Mouse (Mus musculus) gastrocnemius, adult 18-20 months (tissue): ENCODE measurements around the gene Olfr108. TPM values are rescaled to one million over a fixed set of nuclear protein-coding genes. Genes with fewer than 3 reads are reported as not detected.

Source experiments
- DNase-seq: peaks from one replicate; pipeline ENCODE4 v3.0.0; 2021; ENCODE audit warnings: low spot score
- long read RNA-seq, 2 experiments: library from polyadenylated mRNA; stranded (forward); transcript quantifications; one replicate each; pipeline ENCODE4 v2.0.0; 2021
- total RNA-seq, 2 experiments: library from RNA; stranded (reverse); gene quantifications; 2 replicates each; pipeline ENCODE4 v1.2.3; 2021

Gene Olfr108
- not detected for total RNA-seq
- long read RNA-seq, experiment 1, result 0 reads
- long read RNA-seq, experiment 2, result 0 reads

GRCm38 (mm10) chr17:37445180-37445579 lies at the start of gene Olfr108:
Gene Olfr108, plus strand, starts transcription at chr17:37445480.
- DNase-seq, result no peak

- no peak for DNase-seq
Measured at GRCm38 (mm10) chr17:37398926-37399325, 46.4 kb upstream of the Olfr108 start, which contains the start of gene Olfr107. Gene Olfr107, plus strand, starts transcription at chr17:37399226.

GRCm38 (mm10) chr17:37413380-37413779 lies 31.9 kb upstream of the Olfr108 start:
- DNase-seq, result no peak

GRCm38 (mm10) chr17:37458616-37459015 lies 13.3 kb downstream of the Olfr108 start, which contains the start of gene Olfr109:
Gene Olfr109, plus strand, starts transcription at chr17:37458916.
- DNase-seq, result no peak

- DNase-seq, result no peak
Measured at GRCm38 (mm10) chr17:37483452-37483851, 38.2 kb downstream of the Olfr108 start, which contains the start of gene H2-M2. Gene H2-M2, minus strand, starts transcription at chr17:37483552.

GRCm38 (mm10) chr17:37491930-37492518 lies 46.7 kb downstream of the Olfr108 start, which contains the start of gene Olfr110:
Gene Olfr110, plus strand, starts transcription at chr17:37492468.
- no peak for DNase-seq

Other genes with a start within 250 kb of the Olfr108 start
- gene Olfr94, start 244.5 kb upstream of the Olfr108 start, total RNA-seq, result not detected
- gene Olfr95, start 232.4 kb upstream of the Olfr108 start, total RNA-seq, result not detected
- gene Olfr96, start 225.3 kb upstream of the Olfr108 start, total RNA-seq, result not detected
- not detected for gene Olfr97, start 208.2 kb upstream of the Olfr108 start, total RNA-seq
- gene Olfr98, start 181.7 kb upstream of the Olfr108 start, total RNA-seq, result not detected
- 1 to 10 TPM in 1 of 2 experiments, under 1 TPM in 1; 0.94 to 1.9 TPM for gene H2-M3, start 175.3 kb upstream of the Olfr108 start, total RNA-seq
- not detected for gene Olfr99, start 162.0 kb upstream of the Olfr108 start, total RNA-seq
- not detected for gene Olfr101, start 141.2 kb upstream of the Olfr108 start, total RNA-seq
- gene Olfr102, start 128.4 kb upstream of the Olfr108 start, total RNA-seq, result not detected
- gene Olfr103, start 105.8 kb upstream of the Olfr108 start, total RNA-seq, result not detected
- not detected for gene Olfr104-ps, start 85.9 kb upstream of the Olfr108 start, total RNA-seq
- gene Olfr105-ps, start 66.4 kb upstream of the Olfr108 start, total RNA-seq, result not detected
- gene Olfr106-ps, start 55.1 kb upstream of the Olfr108 start, total RNA-seq, result not detected
- not detected for gene Olfr107, start 46.3 kb upstream of the Olfr108 start, total RNA-seq
- gene Olfr109, start 13.4 kb downstream of the Olfr108 start, total RNA-seq, result not detected
- not detected for gene H2-M2, start 38.1 kb downstream of the Olfr108 start, total RNA-seq
- not detected for gene Olfr110, start 47.0 kb downstream of the Olfr108 start, total RNA-seq
- not detected for gene Olfr111, start 62.5 kb downstream of the Olfr108 start, total RNA-seq
- not detected for gene Olfr112, start 124.0 kb downstream of the Olfr108 start, total RNA-seq
- not detected for gene Olfr113, start 132.2 kb downstream of the Olfr108 start, total RNA-seq
- gene Olfr114, start 147.3 kb downstream of the Olfr108 start, total RNA-seq, result not detected
- not detected for gene Olfr115, start 181.6 kb downstream of the Olfr108 start, total RNA-seq
- not detected for gene Olfr116, start 181.7 kb downstream of the Olfr108 start, total RNA-seq
- gene Olfr117, start 218.3 kb downstream of the Olfr108 start, total RNA-seq, result not detected
- gene Olfr118, start 221.5 kb downstream of the Olfr108 start, total RNA-seq, result not detected